Mouse (Mus musculus) inflammation-experienced regulatory T-cells, adult 16 weeks (primary cell): ENCODE data around the gene Vmn2r16. TPM values are rescaled to one million over a fixed set of nuclear protein-coding genes. Genes with fewer than 3 reads are reported as not detected.

Experiments
- polyA plus RNA-seq: library from polyadenylated mRNA; unstranded; fragments of 100-300 nt; shearing (Covaris generic); gene quantifications from one replicate; pipeline ENCODE4 v1.2.1, GENCODE M21; 2017

The Vmn2r16 gene
- polyA plus RNA-seq, result not detected

DNA sequence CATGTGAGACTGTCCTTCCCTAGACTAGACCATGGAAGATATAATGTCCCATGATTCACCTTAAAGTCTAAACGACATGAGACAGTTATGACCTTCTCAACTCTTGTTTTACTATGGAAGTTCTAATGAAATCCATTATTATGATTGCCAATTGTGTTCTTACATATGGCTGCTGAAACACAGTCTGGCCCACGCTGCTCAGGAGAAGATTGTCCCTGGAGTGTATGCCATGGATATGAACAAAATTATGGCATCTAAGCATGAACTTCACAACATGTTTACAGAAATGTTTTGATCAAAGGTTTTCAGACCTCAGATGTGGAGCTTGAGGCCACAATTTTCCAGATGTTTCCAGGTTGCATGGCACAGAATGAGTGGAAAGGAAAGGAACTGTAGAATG lies at the start of gene Vmn2r16:
Vmn2r16 (plus strand) TSS at position 301 of the 400 bp plus-strand sequence.

DNA sequence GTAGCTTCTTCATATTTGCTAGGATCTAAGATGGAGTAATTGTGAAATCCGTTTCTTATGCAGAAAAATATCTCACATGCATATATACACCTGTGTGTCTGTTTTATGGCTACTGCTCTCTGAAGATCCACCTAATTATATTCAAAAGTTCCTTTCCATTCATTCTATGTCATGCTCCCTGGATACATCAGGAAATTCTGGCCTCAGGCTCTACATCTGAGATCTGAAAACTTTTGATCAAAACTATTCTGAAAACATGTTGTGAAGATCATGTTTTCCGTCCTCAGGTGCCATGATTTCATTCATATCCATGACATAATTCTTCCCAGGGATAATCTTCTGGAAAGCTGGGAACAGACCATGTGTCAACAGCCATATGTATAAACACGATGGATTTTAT lies 32.4 kb upstream of the Vmn2r16 start, which contains the start of gene Vmn2r15:
Vmn2r15 (minus strand) TSS at position 101 of the 400 bp plus-strand sequence.

DNA sequence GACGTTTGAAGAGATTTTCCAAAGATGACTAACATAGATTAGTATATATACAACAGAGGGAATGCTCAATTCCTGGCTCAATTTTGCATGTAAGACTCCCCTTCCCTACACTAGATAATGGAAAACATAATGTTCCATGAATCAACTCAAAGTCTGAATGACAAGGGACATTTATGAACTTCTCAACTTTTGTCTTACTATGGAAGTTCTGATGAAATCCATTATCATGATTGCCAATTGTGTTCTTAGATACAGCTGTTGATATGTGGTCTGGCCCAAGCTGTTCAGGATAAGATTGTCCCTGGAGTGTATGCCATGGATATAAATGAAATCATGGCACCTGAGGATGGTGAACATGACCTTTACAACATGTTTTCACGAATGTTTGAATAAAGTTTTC lies 89.4 kb downstream of the Vmn2r16 start, which contains the start of gene Vmn2r17:
Vmn2r17 (plus strand) TSS at position 301 of the 400 bp plus-strand sequence.

Other genes with a start within 250 kb of the Vmn2r16 start
- gene Vmn2r12, start 232.2 kb upstream of the Vmn2r16 start, polyA plus RNA-seq, result not detected
- gene Vmn2r13, start 138.0 kb upstream of the Vmn2r16 start, polyA plus RNA-seq, result not detected
- not detected for gene Vmn2r14, start 105.5 kb upstream of the Vmn2r16 start, polyA plus RNA-seq
- not detected for gene Vmn2r15, start 32.5 kb upstream of the Vmn2r16 start, polyA plus RNA-seq
- gene Vmn2r17, start 89.5 kb downstream of the Vmn2r16 start, polyA plus RNA-seq, result not detected
- gene Crlf2, start 228.8 kb downstream of the Vmn2r16 start, polyA plus RNA-seq, result 50.8 TPM